Mouse (Mus musculus) NIH3T3 (cell line): Measurements from ENCODE around the gene Prex1.

Experiments
- DNase-seq: peaks from one replicate; pipeline ENCODE4 v3.0.0-alpha.2; 2012; ENCODE audit warnings: low read depth

Gene Prex1

DNA sequence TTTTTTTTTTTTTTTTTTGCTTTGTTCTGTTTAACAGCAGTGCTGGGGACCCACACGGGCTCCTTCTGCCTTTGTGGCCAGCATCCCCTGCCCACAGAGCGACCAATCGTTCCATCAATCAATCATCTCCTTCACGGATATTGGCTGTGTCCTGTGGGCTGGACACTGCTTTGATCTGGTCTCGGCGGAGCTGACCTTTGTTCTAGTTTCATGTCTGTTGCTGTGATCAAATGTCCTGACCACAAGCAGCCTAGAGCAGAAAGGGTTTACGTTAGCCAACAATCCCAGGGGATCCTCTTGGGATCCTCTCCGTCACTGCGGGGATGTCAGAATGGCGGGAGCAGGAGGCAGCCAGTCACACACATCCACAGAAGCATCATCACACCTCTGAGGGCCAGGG lies 154.1 kb downstream of the Prex1 start:
- DNase-seq: no peak

- peak; percentile 52 for DNase-seq
Observed at GRCm38 (mm10) chr2:166555508-166555907, 158.1 kb downstream of the Prex1 start.

- DNase-seq: no peak
Observed at GRCm38 (mm10) chr2:166554169-166554505, 159.5 kb downstream of the Prex1 start.

DNA sequence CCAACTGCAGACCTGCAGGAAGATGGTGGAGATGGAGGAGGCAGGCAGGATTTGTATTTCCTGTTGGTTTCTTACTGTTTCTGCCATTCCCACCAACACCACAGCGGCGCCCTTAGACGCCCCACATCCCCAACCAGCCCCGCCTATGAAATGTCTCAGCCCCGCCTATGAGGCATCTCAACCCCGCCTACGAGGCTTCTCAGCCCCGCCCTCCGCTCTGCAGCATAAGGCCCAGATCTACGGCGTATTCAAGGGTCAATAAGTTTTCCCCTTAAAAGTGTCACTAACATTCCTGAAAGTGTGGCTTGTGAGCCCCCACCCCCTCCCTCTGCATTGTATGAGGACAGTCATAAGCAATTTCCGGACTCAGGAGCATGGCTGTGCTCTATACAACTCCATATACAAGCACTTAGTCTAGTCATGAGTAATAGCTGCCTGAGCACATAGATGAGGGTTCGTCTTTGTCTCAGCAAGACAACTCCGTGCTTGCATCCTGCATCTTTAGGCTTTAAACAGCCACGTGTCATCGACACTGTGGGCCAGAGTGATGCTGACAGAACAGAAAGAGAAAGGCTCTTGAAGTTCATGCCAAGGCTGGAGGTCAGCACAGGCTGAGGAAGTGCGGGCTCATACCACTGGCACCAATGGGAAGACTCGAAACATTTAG lies 160.0 kb downstream of the Prex1 start:
- no peak for DNase-seq

GRCm38 (mm10) chr2:166552657-166553056 lies 161.0 kb downstream of the Prex1 start:
- DNase-seq: no peak

DNA sequence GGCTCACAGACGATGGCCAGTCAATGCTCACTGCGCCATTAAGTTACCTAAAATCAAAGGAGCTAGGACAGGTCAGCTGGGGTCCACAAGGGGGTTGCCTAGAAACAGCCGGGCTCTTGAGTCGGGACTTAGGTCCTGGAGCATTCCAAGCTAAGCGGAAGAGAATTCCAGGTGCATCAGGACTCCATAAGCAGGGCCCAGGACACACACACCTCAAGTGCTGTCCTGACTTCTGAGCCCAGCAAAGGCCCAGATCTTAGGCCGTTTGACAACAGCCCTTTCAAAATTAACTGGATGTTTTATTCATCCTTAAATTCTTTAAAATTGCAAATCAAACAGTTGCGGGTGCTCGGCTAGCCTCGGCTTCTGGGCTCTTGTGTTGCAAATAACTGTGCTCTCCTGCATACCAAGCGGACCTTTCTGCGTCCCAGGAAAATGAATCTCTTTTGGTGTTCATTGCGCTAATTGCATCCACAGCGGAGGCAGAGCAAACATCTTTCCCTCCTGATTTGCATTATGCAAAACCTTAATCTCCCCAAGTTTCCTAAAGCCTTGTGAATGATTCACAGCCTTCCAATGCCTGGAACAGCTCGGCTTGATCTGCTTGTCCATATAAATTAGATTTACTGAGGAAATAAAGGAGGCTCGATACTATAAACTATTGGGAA lies 161.7 kb downstream of the Prex1 start:
- no peak for DNase-seq

DNA sequence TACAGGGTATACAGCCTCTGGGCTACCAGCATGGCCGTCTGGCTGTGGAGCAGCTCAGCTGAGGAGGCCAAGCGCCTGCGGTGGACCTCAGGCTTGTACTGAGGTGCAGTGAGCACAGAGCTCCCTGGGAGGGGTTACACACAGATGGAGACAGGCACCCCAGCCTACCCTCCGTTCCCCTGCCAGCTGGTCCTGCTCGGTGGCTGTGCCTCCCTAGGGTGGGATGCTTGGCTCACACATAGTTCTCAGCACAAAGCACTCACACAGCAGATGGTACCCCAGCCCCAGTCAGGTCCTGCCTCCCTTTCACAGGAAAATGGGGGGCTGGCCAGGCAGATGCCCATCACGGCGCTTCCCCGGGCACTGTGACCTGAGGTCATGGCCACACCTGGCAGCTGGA lies 163.8 kb downstream of the Prex1 start:
- no peak for DNase-seq

DNA sequence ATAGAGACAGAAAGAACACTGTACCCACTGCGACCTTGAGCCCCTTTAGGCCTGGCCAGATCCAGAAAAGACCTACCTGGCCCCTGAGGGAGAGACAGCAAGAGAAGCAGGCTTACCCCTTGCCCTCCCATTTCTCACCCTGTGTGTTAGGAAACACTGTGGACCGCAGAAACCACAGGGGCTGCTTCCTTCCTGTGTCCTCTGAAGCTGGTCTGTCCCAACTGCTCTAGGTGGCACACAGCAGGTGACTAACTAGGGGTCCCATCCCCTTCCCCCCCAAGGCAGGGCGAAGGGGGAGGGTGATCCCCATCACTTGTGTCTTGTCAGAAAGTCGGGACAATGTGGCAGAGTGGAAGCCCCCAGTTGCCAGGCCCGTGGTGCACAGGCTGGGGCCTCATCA lies 164.6 kb downstream of the Prex1 start:
- no peak for DNase-seq

DNA sequence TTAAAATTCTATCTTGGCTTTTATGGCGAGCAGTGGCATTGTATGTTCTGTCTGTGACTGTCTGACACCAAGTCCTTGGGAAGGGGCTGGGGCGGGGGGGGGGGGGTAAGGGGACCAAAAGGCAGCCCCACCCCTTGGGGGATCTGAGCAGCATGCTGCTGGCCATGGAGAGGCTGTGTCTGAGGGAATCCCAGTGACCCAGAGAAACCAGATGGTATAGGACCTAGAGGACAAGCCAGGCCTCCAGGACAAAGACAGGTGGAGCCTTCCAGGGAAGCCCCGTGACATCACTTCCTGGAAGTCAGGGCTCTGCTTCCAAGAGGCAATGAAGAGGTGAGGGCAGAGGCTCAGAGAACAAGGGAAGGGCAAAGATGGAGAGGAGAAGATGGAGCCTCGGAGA lies 168.1 kb downstream of the Prex1 start:
- no peak for DNase-seq

DNA sequence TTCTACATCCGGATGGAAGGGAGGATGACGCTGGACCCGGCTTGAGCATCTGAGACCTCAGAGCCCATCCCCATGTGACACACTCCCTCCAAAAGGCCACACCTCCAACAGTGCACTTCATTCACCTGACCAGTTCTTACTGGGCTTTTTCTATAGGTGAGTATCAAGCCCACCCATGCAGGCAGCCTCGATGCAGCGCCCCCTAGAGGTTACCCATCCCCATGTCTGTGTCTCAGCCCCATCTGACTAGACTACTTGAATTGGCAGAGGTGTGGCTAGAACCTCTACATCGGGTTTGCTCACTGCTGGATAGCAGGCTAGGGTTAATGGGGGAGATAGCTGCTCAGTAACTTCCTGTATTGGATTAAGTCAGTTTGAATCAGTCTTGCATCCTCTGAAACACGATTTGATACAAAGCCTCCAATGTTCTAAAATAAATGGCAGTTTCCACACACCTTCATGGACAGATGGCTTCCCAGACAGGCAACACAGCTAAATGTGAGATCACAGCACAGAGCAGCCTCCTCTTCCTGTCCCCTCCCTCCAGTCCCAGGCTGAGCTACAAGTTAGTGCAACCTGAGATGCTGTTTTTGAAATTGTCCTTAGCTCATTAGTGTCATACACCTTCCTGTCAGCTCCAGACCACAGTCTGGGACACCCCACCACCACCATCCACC lies 168.9 kb downstream of the Prex1 start:
- DNase-seq: no peak

DNA sequence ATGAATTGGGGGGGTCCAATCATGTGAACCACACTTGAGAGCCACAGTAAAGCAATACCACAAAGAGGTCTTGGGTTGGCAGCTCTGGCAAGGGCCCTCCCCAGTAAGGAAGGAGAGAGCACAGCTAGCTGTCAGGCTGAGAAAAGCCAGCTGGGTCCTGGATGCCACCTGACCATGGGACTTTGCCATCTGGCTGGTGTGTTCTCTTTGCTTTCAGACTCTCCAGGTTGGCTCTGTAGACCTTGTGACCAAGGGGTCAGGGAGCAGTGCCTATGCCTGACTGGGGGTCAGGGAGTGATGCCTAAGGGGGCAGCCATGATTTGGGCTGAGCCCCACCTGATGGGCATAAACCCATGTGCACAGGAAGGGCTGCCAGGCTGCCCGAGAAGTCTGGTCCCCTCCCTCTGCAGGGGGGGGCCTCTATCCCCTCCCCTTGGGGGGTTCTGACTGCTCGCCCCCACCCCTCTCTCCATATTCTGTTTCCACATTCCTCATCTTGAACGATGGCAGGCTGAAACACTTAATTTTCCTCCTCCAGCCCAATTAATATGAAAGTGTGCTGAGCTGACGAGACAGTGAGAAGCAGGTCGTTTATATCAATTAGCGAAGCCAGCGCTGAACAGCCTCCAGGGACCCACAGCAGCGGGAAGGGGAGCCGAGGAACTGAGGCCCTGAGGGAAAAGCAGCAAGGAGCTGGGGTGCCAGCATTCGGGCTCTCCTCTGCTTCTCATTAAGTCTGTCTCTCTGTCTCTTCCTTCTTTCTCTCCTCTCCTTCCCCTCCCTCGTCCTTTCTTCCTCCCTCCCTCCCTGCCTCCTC lies 172.3 kb downstream of the Prex1 start:
- DNase-seq: no peak

DNA sequence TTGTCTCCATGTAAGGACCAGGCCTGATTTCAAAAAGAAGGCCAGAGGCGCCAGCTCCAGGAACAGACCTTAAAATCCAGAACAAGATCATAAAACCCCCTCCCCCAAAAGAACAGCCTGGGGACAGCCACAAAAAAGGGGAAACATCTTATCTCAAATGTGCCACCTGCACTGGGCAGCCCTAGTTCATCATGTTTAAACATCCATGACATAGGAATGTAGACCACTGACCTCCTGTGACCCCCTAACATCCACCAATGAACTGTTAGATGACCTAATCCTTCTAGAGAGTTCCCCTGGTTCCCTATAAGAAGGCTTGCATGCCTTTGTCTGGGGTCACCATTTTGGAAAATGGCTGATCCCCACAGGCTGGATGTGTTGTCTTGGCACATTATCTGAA lies 173.4 kb downstream of the Prex1 start:
- no peak for DNase-seq

- no peak for DNase-seq
Observed at GRCm38 (mm10) chr2:166536896-166537295, 176.7 kb downstream of the Prex1 start.

DNA sequence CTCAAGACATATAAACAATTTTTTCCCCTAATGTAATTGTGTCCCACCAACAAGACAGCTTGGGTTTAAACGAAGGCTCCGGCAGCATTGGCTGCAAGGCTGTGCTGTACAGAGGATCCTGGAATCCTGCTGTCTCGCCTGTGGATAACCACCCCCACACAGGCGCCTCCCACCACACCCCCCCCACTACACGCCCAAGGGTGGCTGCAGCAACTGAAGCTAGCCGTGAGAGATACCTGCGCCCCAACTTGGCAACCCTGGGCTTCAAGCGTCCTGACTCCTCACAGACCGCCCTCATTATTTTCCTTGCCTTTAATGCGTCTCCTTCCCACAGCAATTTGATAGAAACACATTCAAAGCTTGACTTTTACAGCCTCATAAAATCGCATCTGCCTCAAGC lies 178.1 kb downstream of the Prex1 start:
- DNase-seq: no peak

- no peak for DNase-seq
Observed at GRCm38 (mm10) chr2:166526204-166526603, 187.4 kb downstream of the Prex1 start.

- no peak for DNase-seq
Observed at GRCm38 (mm10) chr2:166523156-166523890, 190.3 kb downstream of the Prex1 start.

GRCm38 (mm10) chr2:166522612-166523120 lies 191.0 kb downstream of the Prex1 start:
- DNase-seq: no peak

GRCm38 (mm10) chr2:166521878-166522611 lies 191.6 kb downstream of the Prex1 start:
- no peak for DNase-seq

- DNase-seq: no peak
Observed at GRCm38 (mm10) chr2:166521461-166521860, 192.2 kb downstream of the Prex1 start.

DNA sequence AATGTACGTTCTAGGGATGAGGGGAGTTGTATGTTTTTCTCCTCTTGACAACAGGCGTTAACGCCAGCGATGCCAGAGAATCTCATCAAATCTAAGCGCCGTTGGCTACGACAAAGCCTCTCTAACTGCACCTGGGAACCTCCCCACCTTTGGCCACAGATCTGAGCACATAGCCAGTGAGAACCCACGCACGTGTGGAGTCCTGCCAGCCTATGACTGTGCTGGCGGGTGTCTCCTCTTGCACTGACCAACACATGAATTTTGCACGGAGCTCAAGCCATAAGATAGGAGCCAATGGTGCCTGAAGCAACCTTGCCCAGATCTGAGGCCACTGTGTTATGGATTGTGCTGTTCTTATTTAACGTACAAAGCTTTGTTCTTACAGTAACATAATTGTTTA lies 193.1 kb downstream of the Prex1 start:
- peak; percentile 30 for DNase-seq
